Mouse (Mus musculus) left cerebral cortex, adult 18-20 months (tissue): ENCODE measurements around the gene Pld5. TPM values are rescaled to one million over a fixed set of nuclear protein-coding genes. Genes with fewer than 3 reads are reported as not detected.

Experiments used
- DNase-seq, 2 experiments: peaks; one replicate each; pipeline ENCODE4 v3.0.0; 2021 to 2022; ENCODE audit warnings: low spot score in 2 of 2, mixed read lengths in 1 of 2
- long read RNA-seq, 2 experiments: library from polyadenylated mRNA; stranded (forward); transcript quantifications; one replicate each; pipeline ENCODE4 v2.0.0; 2021
- total RNA-seq, 2 experiments: library from RNA; stranded (reverse); gene quantifications; 2 replicates each; pipeline ENCODE4 v1.2.3; 2021

The Pld5 gene
- total RNA-seq = 10 to 100 TPM in 1 of 2 experiments, 1 to 10 TPM in 1; 9.5 to 10.5 TPM
- long read RNA-seq, experiment 1, transcript Pld5-201 (10 exons, 3,557 nt) = major isoform, 10 of 23 reads
- long read RNA-seq, experiment 1, partial matches to known transcripts = 1 of 23 reads
- long read RNA-seq, experiment 1, other reads (novel, unspliced or antisense) = 11 of 23 reads
- long read RNA-seq, experiment 2, transcript Pld5-201 (10 exons, 3,557 nt) = major isoform, 7 of 13 reads
- long read RNA-seq, experiment 2, partial matches to known transcripts = 0 of 13 reads
- long read RNA-seq, experiment 2, other reads (novel, unspliced or antisense) = 5 of 13 reads

DNA sequence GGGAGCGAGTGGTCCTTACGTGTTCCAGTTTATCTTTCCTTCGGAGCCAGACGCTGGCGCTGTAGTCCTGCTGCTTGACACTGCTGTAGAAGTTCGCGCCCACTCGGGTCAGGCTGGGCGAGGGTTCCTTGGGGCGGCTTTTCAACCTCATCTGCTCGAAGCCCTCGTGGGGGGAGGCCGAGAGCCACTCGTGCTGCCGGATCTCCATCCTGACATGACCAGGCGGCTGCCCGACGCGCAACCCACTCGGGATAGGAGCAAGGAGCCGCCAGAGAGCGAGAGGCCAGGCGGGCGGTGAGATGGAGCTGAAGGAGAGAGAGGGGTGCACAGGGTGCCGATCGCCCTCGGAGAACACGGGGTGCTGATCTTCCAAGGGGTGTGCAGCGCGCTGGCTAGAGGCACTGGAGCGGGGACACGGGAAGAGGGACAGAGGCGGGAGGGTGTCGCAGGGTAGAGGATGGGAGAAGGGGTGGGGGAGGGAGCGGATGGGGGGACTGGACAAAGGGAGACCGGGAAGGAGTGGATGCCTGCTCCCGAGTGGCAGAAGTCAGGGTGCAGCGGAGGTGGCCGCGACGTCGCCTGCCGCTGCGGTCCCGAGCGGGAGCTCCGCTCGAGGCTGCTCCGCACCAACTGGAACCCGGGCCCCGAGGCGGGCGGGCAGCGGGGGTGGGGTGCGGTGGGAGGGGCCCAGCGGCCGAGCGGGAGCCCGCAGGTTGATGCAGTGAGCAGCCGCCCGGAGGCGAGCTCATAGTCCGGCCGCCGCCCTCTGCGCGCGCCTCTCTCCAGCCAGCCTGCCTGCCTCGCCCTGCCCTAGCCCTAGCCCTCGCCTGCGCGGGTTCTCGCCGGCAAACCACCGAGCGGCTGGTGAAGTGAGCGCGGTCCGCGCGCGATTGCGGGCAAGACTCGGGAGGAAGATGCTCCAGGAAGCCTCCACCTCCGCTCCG is at the start of gene Pld5:
Pld5 (minus strand) TSS at position 646 of the 944 bp plus-strand sequence.
- peak; percentile 39 to 51 for DNase-seq

DNA sequence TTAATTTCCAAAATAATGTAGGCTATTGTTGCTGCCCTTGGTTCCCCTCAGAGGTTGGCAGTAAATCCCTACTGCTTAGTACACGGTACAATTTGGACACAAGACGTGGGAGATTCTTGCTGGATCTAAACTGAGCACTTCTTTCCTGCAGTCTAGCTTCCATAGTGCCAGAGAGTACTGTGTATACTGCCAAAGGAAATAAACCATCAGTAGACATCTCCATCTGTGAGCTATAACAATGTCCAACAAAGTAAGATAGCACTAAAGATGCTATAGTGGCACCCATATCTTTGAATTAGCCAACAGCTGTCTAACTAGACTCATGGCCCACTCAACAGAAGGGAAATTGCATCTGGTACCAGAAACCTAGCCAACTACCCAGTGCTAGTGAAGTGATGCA is 40.0 kb upstream of the Pld5 start:
- DNase-seq = peak in 1 of 2 experiments; percentile 2

DNA sequence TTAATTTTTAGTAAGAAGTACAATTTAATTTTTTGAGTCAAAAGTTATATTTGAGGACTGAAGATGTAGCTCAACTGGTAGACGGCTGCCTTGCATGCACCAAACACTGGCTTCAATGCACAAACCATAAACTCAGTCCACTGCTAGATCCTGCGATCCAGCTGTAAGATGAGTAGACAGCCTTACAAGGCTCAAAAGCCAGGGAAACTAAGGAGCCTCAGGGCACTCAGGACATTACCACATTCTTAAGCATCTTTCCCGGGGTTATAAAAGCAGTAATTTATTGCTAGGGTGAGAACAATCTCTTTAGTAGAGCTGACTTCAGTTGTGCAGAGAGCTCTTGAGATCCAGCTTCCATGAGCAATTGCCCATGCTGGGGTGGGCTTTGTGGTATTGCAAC is 35.1 kb upstream of the Pld5 start:
- DNase-seq = no peak

DNA sequence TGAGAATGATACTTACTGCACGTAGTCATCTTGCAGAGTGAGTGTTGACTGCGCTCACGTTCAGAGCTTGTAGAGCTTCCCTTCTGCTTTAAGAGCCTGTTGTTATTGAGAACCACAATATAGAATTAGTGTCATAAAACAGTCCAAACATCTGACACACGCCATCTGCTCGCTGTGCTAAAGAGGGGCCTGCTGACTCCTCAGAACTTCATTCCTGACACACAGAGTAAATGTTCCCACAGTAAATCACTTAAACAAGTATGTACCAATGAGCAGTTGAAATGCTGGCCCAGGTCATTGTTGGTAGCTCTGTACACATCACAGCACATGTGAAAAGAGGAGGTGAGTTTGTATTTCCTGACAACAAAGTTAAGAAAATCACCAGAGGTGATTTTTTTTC is 14.3 kb upstream of the Pld5 start:
- no peak for DNase-seq

DNA sequence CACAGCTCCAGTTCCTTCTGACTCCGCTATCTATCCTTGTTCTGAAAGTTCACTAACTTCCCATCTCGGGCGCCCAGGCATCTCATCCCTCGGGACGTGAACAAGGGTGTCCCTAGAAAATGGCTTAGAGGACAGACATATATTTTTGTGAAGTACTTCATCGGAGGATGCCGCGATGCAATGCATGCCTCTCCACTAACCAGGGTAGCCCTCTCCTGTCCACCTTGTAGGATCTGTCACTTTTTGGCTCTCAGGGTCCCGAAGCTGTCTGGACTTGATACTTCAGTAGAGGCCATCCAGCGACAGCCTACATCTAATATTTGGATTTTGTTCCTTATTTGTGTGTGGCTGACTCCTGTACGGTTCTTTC is 484 bp upstream of the Pld5 start:
- DNase-seq = no peak

DNA sequence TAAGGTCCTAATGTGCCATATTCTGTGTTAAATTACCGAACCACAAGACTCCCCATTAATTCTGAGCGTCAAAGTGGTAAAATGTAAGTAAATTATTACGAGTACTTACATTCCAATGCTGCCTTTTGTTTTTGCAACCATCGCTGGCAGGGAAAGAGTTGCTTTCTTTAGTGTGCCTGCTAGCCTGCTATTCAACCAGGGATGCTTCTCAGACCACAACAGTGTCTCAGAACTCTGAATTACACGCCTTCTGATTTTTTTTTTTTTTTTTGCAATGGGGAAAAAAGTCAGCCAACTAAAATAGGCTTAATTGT is 26.4 kb downstream of the Pld5 start:
- DNase-seq = no peak

DNA sequence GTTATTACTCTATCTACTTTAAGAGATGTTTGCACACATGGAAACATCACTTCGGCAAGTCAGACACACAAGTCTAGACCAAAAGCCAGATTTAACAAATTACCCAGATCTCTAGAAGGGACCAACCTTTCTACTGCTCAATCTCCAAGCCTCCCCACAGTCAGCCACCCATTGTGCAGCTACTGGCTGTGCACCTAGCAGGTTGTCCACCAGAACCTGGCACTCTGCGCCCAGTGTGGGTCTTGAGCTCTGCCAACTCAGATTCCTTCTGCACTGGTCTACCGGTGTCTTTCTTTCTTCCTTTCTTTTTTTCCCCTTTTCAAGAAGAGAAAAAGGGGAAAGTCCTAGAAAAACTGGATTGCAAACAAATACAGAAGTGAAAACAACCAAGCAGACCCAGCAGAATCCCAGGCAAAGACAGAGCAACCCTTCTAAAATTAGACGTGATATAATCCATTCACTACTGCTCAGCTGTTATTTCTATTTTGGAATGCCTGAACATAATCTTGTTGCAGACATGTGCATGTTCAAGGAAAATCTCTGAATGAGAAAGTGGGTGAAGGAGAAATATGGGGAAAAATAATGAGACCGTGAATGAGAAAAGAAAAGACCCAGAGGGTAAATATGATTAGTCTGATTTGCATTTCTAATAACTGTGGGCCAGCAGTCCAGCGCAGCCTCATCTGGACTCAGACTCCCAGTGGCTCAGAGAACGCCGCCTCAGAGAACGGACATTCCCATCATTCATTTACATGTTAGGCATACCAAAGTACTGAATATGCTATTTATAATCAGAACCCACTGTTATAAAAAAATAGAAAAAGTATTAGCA is 27.0 kb downstream of the Pld5 start:
- DNase-seq = no peak

DNA sequence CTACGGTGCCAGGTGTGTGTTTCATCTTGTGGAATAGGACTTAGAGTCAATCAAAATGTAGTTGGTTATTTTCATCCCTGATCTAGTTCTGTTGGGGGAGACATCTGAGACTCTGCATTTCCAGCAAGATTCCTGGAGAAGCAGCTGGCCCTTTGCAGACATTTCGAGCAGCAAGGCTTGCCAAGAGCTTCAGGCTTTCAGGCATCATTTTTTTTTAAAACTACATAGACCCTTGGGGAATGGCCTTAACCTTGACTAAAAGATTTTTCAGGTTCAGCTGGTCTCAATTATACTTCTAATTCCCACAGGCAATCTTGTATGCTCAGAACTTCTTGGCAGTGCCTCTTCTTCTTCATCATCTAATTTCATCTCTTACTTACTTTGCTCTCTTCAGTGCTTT is 35.9 kb downstream of the Pld5 start:
- no peak for DNase-seq

DNA sequence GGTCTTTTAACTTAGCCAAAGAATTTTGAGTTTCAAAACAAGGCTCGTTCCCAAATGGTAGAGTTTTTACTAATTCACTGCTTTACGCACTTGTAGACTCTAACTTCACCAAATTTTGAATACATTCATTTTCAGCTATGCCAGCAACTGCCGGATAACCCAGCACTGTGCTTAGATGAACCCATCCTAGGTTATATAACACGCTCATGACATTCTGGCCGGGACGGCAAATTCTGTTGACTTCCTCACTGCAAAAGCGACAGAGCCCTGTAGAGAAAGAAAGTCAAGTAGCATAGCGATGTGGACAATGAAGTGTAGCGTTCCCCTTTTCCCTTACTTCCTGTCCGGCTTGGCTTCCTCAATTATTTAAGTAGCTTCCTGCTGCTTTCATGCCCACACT is 51.3 kb downstream of the Pld5 start:
- no peak for DNase-seq

DNA sequence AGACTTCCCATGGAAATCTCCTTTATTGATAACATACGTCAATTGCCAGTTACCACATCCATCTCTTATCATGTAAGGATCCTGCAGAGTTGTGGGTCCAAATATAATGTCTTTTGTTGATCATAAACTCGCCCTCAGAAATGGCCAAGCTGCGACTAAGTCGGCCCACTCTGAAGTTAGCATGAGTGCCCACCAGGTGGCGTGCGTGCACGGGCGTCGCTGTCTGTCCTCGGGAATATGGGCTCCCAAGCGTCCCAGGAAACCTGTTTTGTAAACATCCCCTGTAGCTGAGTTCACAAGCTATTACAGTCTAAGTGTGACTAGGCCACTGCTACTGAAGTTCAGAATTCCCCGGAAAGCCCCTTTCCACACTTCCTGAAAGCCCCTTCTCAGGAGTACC is 51.9 kb downstream of the Pld5 start:
- DNase-seq = peak; percentile 81 to 84

DNA sequence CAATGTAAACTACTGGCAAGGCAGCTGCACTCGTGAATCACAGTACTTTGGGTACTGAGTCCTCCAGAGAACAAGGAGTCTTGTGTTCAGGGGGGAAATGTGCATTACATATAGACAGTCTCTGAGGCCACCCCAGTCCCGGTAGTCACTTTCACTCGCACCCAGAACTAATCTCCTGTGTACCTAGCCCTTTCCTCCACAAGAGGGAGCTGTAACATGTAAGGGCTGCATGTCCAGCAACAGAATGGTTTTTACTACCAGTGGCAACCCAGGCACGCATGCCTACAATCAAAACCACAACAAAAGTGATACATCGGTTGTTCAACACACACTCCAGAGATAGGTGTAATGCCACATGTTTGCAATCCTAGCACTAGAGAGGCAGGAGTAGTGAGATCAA is 56.9 kb downstream of the Pld5 start:
- DNase-seq = no peak

DNA sequence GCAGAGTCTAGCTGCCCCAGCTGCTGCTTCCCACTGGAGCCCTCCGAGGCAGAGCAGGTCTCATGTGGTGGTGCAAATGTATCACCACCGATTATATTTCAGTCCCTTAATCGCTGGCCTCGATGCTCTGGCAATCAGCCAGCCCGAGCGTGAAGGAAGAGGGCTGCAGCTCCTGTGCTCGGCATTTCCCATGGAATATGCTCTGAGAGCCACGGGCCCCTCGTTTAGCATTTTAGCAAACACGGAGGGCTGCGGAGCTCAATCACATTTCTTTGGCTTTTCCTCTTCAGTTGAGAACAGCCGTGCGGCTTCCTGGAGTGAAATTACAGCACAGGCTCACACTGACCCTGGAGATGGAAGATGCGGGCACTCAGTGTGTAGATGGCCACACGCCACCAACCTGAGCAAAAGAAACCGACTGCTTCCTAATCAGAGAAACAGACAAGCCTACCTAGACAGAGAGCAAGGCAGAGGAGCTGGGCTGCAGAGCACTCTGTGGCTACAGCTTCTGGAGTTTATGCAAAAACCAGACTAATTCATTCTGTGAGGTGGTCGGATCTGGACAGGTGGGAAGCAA is 61.4 kb downstream of the Pld5 start:
- DNase-seq = no peak

DNA sequence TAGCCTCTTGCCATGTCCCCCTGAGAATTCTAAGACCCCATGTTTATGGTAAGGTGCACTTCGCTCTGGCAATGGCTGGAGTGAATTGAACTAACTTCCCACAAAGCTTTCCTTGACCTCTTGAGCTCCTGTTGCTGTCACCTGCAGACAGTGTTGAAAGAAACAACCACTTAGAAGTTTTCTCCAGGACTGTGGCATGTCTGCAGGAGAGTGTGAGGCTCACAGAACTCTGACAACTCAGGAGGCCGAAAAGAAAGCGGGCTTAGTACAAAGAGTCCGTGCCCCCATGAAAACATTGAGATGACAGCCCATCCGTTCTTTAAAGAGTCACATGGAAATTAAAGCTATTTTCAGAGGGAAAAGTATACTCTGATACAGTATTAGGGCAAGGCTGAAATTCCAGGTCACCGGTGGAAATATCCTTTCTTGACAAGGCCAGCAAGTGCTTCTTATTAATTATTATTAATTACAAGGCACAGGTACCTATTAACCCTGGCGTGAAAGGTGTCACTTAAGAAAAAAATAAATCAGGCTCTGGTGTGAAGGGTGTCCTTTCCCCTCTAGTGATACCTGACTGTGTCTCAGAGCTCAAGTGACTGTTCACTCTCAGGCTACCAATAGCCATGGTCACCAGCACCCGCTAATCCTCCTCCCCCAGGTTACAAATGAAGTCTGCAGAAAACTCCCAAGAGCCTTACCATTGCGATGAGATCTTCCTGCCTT is 62.0 kb downstream of the Pld5 start:
- no peak for DNase-seq

DNA sequence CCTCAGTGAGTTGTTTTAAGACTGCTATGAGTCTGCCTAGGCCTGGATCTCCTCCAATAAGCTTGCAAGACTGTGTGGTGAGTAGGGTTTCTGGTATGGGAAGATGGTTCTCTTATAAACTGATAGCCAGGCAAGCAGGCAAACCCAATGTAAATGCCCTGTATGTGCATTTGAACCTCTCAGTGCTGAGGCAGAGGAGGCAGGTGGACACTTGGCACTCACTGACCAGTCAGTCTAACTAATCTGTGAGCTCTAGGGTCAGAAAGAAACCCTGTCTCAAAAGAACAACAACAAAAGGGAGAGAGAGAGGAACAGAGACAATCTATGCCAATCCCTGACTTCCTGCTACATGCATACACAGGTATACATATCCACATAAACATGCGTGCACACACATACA is 64.3 kb downstream of the Pld5 start:
- DNase-seq = no peak

DNA sequence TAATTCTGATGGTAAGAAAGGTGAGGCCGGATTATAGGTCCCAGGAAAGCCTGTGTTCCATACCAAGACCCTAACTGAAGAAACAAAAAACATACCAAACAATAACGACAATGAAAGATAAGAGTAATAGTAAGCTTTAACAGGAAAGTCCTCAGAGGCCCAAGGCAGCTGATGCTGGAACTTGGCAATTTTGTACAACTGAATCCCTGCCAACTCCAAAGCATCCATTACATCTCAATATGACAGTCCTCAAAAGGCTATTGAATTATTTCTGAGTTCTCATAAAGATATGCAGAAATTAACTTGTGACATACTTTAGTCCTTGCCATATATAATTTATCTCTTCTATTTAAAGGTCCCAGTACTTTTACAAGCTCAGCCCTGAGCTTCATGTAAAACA is 67.1 kb downstream of the Pld5 start:
- DNase-seq = no peak

DNA sequence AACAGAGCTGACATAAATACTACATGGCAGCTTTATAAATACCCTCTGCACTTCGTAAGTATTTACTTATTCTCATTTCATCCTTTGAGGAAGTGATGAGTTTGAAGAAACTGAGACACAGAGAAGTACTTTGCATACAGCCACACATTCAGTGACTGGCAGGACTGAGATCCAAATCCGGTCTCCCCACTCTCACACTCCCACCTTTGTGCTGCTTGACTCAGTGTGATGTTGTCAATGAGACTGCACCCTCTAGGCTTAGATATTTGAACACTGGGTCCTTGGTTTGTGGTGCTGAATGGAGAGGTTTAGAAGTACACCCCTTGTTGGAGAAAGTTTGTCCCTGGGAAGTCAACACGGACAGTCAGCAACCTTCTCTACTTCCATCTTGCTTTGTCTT is 72.8 kb downstream of the Pld5 start:
- DNase-seq = no peak

DNA sequence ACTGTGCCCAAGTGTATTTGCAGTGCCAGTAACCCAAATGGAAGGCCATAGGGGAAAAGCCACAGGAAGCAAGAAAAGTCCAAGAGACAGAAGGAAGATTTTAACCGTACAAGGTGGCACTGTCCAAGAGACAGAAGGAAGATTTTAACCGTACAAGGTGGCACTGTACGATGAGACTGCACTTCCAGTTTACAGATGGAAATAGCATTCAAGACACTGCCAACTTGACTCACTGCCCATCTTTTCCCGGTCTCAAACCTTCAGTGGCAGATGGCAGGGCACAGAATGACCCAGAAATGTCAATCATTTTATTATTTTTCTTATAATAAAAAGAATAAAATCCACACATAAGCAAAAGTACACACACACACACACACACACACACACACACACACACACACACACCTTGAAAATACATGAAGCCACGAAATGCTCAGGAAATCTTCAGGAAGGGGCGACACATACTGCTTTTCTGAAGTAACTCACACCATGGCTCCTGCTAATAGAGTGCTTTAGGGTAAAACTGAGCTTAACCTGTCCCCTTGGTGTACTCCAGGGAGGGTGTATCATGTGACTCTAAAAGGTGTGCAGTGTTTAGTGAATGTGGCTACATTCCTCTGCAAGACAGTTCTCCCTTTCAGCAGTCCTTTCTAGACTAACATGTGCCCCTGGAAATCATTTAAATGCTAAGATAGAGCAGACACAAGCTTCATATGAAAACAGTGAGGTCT is 77.9 kb downstream of the Pld5 start:
- DNase-seq = peak in 1 of 2 experiments; percentile 12

DNA sequence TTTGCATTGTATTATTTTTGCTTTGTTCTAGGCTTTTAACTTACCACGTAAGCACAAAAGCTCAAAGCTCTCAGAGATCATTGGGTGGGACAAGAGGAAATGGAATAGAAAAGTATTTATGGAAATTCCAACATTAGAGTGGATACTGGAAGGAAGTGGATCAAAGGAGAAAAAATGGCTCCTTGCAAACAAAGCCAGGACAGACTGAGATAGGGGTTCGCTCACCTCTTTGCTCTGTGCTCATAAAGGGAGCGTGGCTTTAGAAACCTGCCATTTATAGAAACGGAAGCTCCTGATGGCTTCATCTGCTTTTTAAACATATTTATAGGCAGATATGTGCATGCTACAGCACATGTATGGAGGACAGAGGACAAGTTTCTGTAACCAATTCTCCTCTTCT is 78.8 kb downstream of the Pld5 start:
- DNase-seq = no peak

DNA sequence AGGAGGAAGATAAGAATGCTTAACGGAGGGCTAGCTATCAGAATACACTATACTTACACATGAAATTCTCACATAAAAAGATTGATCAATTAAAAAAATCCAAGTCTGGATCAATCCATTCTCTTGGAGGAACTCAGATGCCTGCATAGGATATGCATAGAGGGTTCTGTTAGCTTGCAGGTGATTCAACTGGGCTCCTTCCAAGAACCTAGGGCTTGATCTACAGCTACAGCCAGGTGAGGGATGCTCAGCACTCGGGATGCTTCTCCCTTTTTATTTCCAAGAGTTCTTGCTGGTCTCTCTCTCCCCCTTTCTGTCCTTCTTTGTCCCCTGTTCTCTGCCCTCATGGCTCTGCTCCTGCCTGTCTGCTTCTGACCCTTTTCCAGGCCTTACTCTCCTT is 80.4 kb downstream of the Pld5 start:
- no peak for DNase-seq

DNA sequence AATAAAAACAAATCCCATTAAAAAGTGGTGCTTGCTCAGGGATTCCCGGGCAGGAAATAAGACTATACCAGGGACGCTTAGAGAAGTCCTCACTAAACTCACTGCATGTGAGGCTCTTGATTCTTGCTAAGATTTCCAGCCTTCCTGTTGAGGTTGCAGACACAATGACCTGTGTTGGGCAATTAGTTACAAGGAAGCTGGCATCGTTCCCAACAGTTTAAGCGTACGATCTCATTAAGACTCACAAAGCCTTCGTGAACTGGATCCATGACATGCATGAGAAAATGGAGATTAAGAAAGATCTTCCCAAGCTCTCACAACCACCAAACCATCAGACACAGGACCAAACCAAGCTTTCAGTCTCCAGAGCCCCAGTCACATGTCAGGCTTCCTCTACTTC is 91.1 kb downstream of the Pld5 start:
- no peak for DNase-seq
